Mouse (Mus musculus) liver, postnatal 0 days (tissue): ENCODE measurements around the gene Kcnip2.

Experiments used
- CTCF ChIP-seq: sonication (generic); IDR thresholded peaks from 2 replicates; pipeline ENCODE4 v1.5.1; 2016; ENCODE audit warnings: antibody characterized with exemption, low read depth
- EP300 ChIP-seq: IDR thresholded peaks from 2 replicates; pipeline ENCODE4 v1.6.1; 2016; ENCODE audit warnings: antibody characterized with exemption, low read depth, mild to moderate bottlenecking

GRCm38 (mm10) chr19:45760810-45761209 is 55.1 kb downstream of the Kcnip2 start:
- TF ChIP-seq CTCF: no peak
- no peak for TF ChIP-seq EP300
